Mouse (Mus musculus) yolk sac, embryonic 10.5 days (tissue): ENCODE data around the gene Gucy2c.

Experiments used
- DNase-seq: peaks from one replicate; pipeline ENCODE4 v3.0.0-alpha.2; 2017; ENCODE audit warnings: low spot score

The Gucy2c gene

GRCm38 (mm10) chr6:136741281-136741680 lies 40.3 kb downstream of the Gucy2c start:
- no peak for DNase-seq

DNA sequence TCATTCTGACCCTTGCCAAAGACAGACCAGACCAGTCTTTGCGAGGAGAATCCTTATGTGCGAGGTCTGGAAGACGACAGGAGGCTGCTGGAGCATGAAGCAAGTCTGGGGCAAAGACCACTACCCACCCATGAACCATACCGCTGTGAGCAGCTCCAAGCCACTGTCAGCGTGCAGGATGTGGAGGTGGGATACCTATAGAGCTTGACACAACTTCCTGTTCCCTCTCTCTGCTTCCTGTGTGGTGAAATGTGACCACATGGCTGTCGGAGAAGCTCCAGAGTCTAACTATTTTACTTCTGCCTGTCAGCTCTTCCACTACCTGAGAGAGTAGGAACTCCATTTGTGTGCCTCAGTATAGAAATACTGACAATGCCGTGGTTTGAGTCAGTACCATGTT lies 45.8 kb downstream of the Gucy2c start:
- DNase-seq = no peak

DNA sequence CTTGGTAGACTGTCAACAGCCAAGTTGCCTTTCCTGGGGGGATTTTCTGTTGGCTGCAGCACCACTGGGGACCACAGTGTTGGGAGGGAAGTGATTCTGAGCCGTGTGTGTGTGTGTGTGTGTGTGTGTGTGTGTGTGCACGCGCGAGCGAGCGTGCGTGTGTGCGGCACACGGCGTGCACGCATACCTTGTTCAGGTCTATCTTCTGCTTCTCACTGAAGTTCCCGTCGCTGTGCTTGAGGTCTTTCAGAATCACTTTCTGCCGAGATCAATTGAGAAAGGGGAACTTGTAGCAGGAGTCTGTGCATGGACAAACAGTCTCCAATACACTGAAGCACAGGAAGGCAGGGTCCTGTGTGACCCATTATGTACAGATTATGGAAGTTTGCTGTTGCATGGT lies 53.4 kb downstream of the Gucy2c start:
- DNase-seq = no peak

DNA sequence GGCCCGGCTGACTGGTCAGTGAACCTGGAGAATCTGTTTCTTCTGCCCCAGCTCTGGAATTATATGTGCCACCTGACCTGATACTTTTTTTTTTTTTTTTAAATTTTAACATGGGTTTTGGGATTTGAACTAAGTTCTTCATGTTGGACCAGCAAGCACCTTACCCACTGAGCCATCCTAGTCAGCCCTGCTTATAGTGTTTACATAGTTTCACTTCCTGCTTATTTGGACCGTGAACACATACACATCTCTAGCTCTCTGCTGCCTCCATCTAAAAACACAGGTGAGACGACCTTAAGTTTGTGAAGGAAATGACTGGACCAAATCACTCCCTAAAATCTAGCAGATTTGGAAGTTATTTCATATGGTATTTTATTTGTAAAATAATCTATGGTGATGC lies 58.4 kb downstream of the Gucy2c start:
- DNase-seq = no peak

DNA sequence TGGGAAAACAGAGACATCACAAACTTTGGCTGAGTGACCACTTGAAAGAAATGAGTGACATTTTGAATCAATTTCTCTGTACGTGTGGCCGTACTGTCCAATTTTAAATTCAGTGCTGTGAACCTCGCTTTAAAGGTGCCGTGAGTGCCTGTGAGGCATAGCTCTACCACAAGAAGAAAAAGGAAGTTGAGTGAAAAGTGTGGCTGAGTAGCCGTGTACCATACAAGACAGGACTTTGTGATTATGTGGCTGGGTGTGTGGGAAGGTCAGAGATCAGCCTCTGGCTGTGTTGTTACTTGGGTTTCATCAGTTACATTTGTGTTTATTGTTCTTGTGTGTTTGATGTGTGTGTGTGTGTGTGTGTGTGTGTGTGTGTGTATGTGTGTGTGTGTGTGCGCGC lies 59.0 kb downstream of the Gucy2c start:
- no peak for DNase-seq

DNA sequence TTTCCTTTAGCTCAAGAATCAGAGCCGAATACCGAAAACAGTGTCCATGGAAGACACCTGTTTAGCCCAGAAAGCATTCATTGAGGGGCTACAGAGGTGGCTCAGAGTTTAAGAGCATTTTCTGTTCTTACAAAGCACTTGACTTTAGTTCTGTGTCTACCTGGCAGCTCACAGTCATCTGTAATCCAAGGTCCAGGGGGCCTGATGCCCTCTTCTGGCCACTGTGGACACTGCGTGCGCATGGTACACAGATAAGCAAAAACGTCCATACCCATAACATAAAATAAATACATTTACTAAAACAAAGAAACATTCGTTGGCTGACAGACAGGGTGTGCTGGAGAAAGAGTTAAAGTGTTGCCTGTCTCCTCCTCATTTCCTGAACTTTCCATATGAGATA lies 59.6 kb downstream of the Gucy2c start:
- DNase-seq = peak; percentile 28

DNA sequence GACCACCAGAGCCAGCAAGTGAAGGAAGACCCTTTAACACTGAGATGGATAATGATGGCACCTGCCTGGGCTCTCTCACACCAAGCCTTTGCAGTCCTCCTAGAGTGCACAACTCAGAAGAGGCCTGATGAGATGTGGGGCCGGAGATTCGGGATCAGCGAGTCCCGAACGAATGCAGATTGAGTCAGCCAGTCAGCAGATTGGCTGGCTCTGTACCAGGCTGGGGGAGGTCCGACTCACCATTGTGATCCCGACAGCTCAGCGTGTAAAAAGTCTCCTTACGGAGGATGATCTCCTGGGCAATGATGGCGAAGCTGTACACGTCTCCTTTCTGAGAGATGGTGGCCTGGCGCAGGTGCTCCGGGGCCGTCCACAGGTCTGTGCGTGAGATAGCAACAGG lies 61.1 kb downstream of the Gucy2c start:
- DNase-seq = no peak

DNA sequence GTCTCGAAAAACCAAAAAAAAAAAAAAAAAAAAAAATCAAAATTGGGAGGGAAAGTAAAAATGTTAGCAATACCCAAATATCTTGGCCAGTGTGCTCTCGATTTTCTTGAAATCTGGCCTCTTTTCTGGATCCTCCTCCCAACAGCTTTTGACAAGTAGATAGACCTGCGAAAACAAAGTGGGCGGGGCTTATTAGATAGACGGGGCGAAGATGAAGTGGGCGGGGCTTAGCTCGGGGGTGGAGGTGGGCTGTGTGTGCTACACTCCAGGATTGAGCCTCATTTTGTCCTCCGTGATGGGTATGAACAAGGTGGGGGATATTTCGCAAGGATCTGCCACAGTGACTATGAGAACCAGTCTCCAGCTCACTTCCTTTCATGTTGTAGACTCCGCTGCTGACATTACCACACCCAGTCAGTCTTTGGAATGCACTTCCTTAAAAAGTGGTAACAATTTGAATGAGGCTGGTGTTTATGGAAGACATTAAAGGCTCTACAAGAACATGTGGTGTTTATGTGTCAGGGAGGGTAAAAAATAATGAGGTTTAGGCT lies 65.6 kb downstream of the Gucy2c start:
- no peak for DNase-seq

DNA sequence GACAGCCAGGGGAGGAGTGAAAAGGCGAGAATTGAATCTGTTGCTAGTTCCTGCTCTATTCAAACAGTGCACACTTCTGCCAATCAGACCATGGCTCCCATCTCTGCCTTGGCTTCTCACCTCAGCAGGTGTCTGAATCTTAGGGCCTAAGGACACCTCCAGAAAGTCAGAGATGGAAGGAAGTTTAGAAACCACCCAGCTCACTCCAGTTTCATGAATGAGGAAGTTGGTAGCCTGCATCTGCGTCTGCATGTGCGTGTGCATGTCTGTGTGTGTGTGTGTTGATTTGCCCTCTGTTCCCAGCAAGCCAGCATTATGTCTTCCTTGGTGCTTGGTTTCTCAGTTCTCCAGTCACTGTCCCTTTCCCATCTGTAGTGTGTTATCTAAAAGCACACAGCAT lies 67.5 kb downstream of the Gucy2c start:
- no peak for DNase-seq

DNA sequence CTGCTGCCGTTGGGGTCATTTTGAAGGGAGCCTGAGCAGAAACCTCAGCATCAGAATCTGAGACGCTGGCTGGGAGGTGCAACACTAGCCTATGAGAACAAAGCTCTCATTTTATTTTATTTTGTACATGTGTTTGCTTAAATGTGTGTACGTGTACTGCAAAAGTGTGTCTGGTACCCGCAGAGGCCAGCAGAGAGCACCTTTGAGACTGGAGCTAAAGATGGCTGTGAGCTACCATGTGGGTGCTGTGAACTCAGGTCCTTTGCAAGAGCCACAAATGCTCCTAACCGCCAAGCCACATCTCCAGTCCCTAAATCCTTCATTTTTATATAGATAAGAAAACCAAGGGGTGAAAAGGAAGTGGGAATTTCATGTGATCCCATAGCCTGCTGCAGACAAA lies 71.2 kb downstream of the Gucy2c start:
- no peak for DNase-seq

- no peak for DNase-seq
Observed at GRCm38 (mm10) chr6:136708597-136708996, 73.0 kb downstream of the Gucy2c start.

DNA sequence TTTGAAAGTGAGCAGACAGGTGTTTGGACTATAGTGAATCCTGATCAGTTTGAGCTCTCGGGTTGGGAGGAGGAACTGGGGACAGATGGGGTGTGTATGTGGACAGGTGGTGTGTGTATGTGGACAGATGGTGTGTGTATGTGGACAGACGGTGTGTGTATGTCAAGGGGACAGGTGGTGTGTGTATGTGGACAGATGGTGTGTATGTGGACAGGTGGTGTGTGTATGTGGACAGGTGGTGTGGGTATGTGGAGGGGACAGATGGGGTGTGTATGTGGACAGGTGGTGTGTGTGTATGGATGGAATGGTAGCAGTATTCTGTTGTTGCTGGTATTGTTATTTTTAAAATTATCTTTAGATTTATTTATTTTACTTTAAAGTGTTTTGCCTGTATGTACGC lies 79.7 kb downstream of the Gucy2c start:
- no peak for DNase-seq

DNA sequence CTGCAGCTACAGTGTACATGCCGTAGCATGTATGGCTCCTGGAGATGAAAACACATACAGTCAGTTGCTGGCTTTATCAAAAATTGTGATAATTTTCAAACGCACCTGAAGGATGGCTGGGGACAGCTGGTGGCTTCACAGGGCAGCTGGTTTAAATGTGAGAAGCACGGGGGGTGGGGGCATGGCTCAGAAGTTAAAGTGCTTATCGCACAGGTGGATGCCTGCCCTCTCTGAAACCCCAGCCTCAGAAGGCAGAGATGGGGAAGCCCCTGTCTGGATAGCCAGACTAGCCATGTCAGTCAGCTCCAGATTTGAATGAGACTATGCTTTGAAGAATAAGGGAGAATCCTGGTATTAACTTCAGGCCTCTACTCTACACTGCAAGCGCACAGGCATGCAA lies 80.4 kb downstream of the Gucy2c start:
- DNase-seq = no peak

GRCm38 (mm10) chr6:136691314-136691713 lies 90.3 kb downstream of the Gucy2c start:
- DNase-seq = no peak

GRCm38 (mm10) chr6:136690527-136690926 lies 91.0 kb downstream of the Gucy2c start:
- no peak for DNase-seq

DNA sequence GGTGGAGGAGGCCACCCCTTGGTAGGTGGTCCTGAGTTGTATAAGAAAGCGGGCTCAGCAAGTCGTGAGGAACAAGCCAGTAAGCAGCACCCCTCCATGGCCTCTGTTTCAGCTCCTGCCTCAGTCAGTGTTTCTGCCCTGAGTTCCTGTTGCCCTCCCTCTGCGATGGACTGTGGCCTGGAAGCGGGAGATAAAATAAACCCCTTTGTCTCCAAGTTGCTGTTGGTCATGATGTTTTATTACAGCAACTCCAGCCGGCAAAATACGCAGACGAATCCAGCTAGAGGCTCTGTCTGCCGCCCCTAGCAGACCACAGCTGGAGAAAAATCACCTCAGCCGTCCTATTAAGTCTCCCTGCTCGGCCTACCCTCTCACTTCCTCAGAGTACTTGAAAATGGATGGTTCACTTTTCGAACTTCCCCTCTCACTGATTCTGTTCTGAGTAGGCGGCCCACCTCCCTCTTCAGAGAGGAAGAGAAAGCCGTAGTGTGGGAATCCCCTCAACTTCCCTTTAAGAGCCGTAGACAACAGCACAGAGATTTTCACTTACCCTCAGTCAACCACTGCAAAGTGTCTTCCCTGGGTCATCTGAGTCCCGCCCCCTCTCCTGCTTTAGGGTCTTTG lies 91.7 kb downstream of the Gucy2c start:
- DNase-seq = peak; percentile 56

DNA sequence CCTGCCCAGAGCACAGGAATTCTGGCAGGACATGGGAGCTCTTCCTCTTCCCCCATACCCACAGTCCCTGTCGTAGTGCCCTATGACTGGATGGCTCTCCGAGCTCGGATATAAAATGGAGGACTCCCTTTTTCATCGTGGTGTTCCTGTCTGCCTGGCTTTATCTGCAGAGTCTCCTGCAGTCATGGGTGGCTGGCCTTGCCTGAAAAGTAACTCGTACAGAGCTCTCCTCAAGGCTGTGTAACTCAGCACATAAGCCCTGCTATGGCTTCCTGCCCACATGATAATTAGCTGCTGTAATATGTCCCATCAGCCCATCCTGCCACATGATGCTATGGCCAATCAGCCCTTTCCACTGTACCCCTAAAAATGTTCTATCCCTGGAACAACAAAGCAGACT lies 96.1 kb downstream of the Gucy2c start:
- DNase-seq = no peak

- no peak for DNase-seq
Observed at GRCm38 (mm10) chr6:136683410-136684334, 97.9 kb downstream of the Gucy2c start.

DNA sequence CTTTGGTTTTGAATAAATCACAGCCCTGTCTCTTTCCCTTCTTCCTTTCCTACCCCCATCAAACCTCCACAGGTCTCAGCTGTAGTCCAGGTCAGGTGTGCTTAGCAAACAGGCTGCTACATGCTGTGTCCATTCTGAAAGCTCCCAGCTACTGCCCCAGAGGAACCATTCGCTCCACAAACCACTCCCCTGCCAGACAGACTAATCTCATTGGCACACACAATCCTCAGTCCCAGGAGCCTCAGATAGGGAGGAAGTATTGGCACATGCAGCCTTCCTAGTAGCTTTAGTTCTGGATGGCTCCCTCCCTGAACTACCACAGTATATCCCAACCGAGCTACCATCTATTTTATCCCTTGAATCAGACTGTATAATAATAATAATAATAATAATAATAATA lies 102.2 kb downstream of the Gucy2c start:
- DNase-seq = no peak

GRCm38 (mm10) chr6:136674935-136675334 lies 106.6 kb downstream of the Gucy2c start:
- DNase-seq = no peak

DNA sequence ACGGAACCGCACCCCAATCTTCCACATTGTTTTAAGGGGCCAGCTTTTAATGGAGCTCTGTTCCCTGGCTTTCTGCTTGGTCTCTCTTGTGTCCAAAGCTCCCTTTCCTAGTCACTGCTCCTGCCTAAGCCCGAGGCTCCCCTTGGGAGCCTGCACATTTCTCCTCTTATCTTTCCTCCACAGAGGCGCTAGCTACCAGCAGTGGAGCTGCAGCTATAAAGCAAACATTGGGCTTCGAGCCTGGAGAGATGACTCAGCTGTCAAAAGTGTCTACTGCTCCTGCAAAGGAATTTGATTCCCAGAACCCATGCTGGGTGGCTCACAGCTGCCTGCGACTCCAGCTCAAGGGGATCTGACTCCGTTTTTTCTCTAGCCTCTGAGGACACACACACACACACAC lies 109.1 kb downstream of the Gucy2c start:
- peak; percentile 73 for DNase-seq

DNA sequence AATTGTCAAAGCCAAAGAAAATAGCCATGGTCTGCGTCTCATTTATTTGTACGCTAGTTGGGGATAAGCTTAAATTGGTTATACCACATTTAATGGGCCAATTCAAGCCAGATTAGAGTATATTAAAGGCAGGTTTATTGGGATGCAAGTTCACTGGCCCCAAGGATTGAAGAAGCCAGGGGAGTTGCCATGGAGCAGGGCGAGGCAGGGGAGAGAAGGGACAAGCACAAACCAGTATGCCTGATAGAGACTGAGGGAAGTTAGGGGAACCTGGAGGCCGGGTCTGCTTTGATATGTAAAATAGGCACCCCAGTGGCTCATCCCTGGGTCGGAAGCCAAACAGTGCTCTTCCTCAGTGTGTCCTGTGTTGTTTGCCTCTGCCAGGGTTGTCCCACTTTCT lies 112.3 kb downstream of the Gucy2c start:
- DNase-seq = no peak

DNA sequence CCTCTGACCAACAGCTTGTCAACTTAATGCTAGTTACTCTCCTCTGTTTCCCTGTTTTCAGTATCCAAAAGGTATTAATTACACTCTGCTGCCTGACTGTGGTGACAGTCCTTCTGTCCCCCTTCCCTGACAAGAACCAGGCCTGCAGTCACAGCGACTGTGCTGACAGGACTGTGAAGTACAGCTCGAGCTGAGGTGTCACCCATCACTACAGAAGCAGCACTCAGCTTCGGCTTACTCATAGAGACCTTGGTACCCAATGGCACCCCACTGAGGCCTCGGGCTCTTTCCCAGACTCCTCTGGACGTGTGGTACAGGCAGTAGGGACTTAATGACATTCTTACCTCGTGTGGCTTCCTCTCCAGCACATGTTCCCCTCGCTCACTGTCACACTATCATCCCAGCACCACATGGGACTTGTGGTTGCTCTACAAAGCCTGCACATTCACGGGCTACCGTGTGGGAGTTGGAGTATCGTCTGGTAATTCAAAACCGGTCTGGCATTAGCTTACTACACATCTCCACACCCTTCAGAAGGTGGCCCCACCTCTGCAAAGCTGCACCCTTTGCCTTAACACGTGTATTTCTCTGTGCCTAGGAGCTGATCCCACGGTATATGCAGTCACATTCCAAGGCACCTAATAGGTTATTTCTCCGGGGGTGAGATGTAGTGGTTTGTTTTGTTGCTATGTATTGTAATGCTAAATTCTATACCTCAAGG lies 113.1 kb downstream of the Gucy2c start:
- DNase-seq = no peak
